Mouse (Mus musculus) stomach, embryonic 15.5 days (tissue): Measurements from ENCODE around the gene Klc4. TPM values are rescaled to one million over a fixed set of nuclear protein-coding genes. Genes with fewer than 3 reads are reported as not detected.

Experiments used
- ATAC-seq: fragments of 200-750 bp; cut with Nextera tagmentation; 2 replicates; pipeline ENCODE4 v1.8.0; 2017; ENCODE audit warnings: low read depth, moderate number of reproducible peaks, moderate TSS enrichment; ENCODE audit not compliant: insufficient read depth, low FRiP score
- H3K27ac ChIP-seq: fragments of 300-500 bp; sonication (generic); 2 replicates; pipeline ENCODE4 v1.5.1; 2015; ENCODE audit warnings: mild to moderate bottlenecking, inconsistent platforms
- H3K27me3 ChIP-seq: fragments of 300-500 bp; sonication (generic); replicated peaks from 2 replicates; pipeline ENCODE4 v1.6.1; 2015; ENCODE audit warnings: inconsistent platforms
- H3K36me3 ChIP-seq: fragments of 300-500 bp; sonication (generic); 2 replicates; pipeline ENCODE4 v1.6.1; 2015; ENCODE audit warnings: inconsistent platforms
- H3K4me1 ChIP-seq: fragments of 300-500 bp; sonication (generic); 2 replicates; pipeline ENCODE4 v1.6.1; 2015; ENCODE audit warnings: inconsistent platforms
- H3K4me2 ChIP-seq: fragments of 300-500 bp; sonication (generic); 2 replicates; pipeline ENCODE4 v1.6.1; 2015; ENCODE audit warnings: mild to moderate bottlenecking, inconsistent platforms
- H3K4me3 ChIP-seq: fragments of 300-500 bp; sonication (generic); replicated peaks from 2 replicates; pipeline ENCODE4 v1.5.1; 2015; ENCODE audit warnings: inconsistent platforms
- H3K9ac ChIP-seq: fragments of 300-500 bp; sonication (generic); 2 replicates; pipeline ENCODE4 v1.6.1; 2015; ENCODE audit warnings: inconsistent platforms
- H3K9me3 ChIP-seq: fragments of 300-500 bp; sonication (generic); 2 replicates; pipeline ENCODE4 v1.6.1; 2016; ENCODE audit warnings: inconsistent platforms
- WGBS: fragments of 180-500 bp; shearing (Covaris S2); methylation state at CpG from one replicate; pipeline ENCODE4 v1.1.7; 2015; 5-methylcytosine and 5-hydroxymethylcytosine counted together
- polyA plus RNA-seq: library from polyadenylated mRNA; unstranded; fragments of >200 nt; fragmentation: Nextera tagmentation; extraction: Ambion mirVana; gene quantifications from 2 replicates; pipeline ENCODE4 v1.2.1, GENCODE M21; 2015

Gene Klc4
- polyA plus RNA-seq, 1 experiment from 2014 or later, result 38.4 TPM

GRCm38 (mm10) chr17:46650232-46651031 is 4.6 kb upstream of the Klc4 start, which contains the start of gene Cul7:
Gene Cul7 (plus strand): TSS chr17:46650337.
- H3K9ac ChIP-seq, result peak within 1 kb of the TSS; percentile 74
- under 1% methylated on average over 58 of the region's 58 CpGs for WGBS
- H3K9me3 ChIP-seq, result no peaks in the 10 kb centered on the region

GRCm38 (mm10) chr17:46649811-46650210 is 4.0 kb upstream of the Klc4 start:
- H3K4me3 ChIP-seq, result peak overlapping the region; percentile 67
- WGBS, result 27% methylated on average over 15 of the region's 15 CpGs
- H3K27me3 ChIP-seq, result no peaks in the 10 kb centered on the region
- no peaks in the 10 kb centered on the region for H3K9me3 ChIP-seq
- H3K4me1 ChIP-seq, result peaks cover 39% of the 10 kb centered on the region
- H3K27ac ChIP-seq, result peak overlapping the region; percentile 96
- H3K9ac ChIP-seq, result no peak overlapping the region; the same call in 1 of the 2 replicates
- no peak for ATAC-seq
- H3K36me3 ChIP-seq, result peaks cover 23% of the 10 kb centered on the region
- peak overlapping the region; percentile 70 for H3K4me2 ChIP-seq

More at GRCm38 (mm10) chr17:46650232-46651031, 4.6 kb upstream of the Klc4 start, which contains the start of gene Cul7:
- ATAC-seq, result peak; percentile 92
- peak within 1 kb of the TSS; percentile 96 for H3K27ac ChIP-seq
- H3K27me3 ChIP-seq, result no peaks in the 10 kb centered on the region
- H3K4me1 ChIP-seq, result peaks cover 33% of the 10 kb centered on the region
- peaks cover 25% of the 10 kb centered on the region for H3K36me3 ChIP-seq
- H3K4me3 ChIP-seq, result peak within 1 kb of the TSS; percentile 67
- H3K4me2 ChIP-seq, result peak within 1 kb of the TSS; percentile 70

- Histone ChIP-seq H3K36me3 (peaks cover 10% of the 10 kb centered on the region), H3K27ac (no peak overlapping the region), H3K4me3 (no peak overlapping the region), H3K9ac (no peak overlapping the region), H3K9me3 (no peaks in the 10 kb centered on the region), H3K4me2 (no peak overlapping the region), H3K27me3 (no peaks in the 10 kb centered on the region), H3K4me1 (peaks cover 48% of the 10 kb centered on the region)
- WGBS, result 89% methylated on average over 9 of the region's 9 CpGs
- ATAC-seq, result no peak
These were observed 2.6 kb upstream of the Klc4 start for GRCm38 (mm10) chr17:46648436-46648835.

GRCm38 (mm10) chr17:46647279-46647678 is 1.5 kb upstream of the Klc4 start:
- WGBS, result 90% methylated on average over 7 of the region's 7 CpGs
- no peak overlapping the region for H3K9ac ChIP-seq
- H3K36me3 ChIP-seq, result no peaks in the 10 kb centered on the region; the same call in 1 of the 2 replicates
- H3K27me3 ChIP-seq, result no peaks in the 10 kb centered on the region
- H3K27ac ChIP-seq, result no peak overlapping the region
- peaks cover 43% of the 10 kb centered on the region for H3K4me1 ChIP-seq
- ATAC-seq, result no peak
- peak overlapping the region; percentile 57; the same call in 1 of the 2 replicates for H3K4me2 ChIP-seq
- no peaks in the 10 kb centered on the region for H3K9me3 ChIP-seq
- H3K4me3 ChIP-seq, result no peak overlapping the region

- WGBS, result under 1% methylated on average over 19 of the region's 19 CpGs
- Histone ChIP-seq H3K4me3 (peak overlapping the region; percentile 80), H3K9me3 (no peaks in the 10 kb centered on the region), H3K4me2 (peak overlapping the region; percentile 57), H3K36me3 (peaks cover 6% of the 10 kb centered on the region), H3K4me1 (peaks cover 33% of the 10 kb centered on the region), H3K9ac (peak overlapping the region; percentile 71), H3K27ac (peak overlapping the region; percentile 84), H3K27me3 (no peaks in the 10 kb centered on the region)
- no peak for ATAC-seq
These were observed 470 bp upstream of the Klc4 start for GRCm38 (mm10) chr17:46646322-46646662.

GRCm38 (mm10) chr17:46644916-46645475 is 826 bp downstream of the Klc4 start:
- Histone ChIP-seq H3K4me2 (peak overlapping the region; percentile 90), H3K4me3 (peak overlapping the region; percentile 80), H3K9ac (peak overlapping the region; percentile 46; the same call in 1 of the 2 replicates), H3K4me1 (peaks cover 29% of the 10 kb centered on the region), H3K27ac (peak overlapping the region; percentile 88), H3K27me3 (no peaks in the 10 kb centered on the region), H3K9me3 (no peaks in the 10 kb centered on the region), H3K36me3 (peaks cover 13% of the 10 kb centered on the region)
- ATAC-seq, result peak; percentile 45
- 8% methylated on average over 11 of the region's 11 CpGs for WGBS

GRCm38 (mm10) chr17:46644152-46644805 is 1.5 kb downstream of the Klc4 start:
- no peaks in the 10 kb centered on the region for H3K27me3 ChIP-seq
- WGBS, result 81% methylated on average over 12 of the region's 12 CpGs
- no peak overlapping the region for H3K9ac ChIP-seq
- no peaks in the 10 kb centered on the region for H3K9me3 ChIP-seq
- peaks cover 25% of the 10 kb centered on the region for H3K4me1 ChIP-seq
- peak overlapping the region; percentile 90 for H3K4me2 ChIP-seq
- H3K4me3 ChIP-seq, result peak overlapping the region; percentile 80
- ATAC-seq, result no peak
- H3K36me3 ChIP-seq, result peaks cover 13% of the 10 kb centered on the region
- peak overlapping the region; percentile 88; the same call in 1 of the 2 replicates for H3K27ac ChIP-seq

- 85% methylated on average over 17 of the region's 17 CpGs for WGBS
These were observed 3.8 kb downstream of the Klc4 start for GRCm38 (mm10) chr17:46642060-46642459.

GRCm38 (mm10) chr17:46639929-46640328 is 5.9 kb downstream of the Klc4 start:
- H3K27ac ChIP-seq, result no peak overlapping the region
- no peak for ATAC-seq
- no peak overlapping the region for H3K9ac ChIP-seq
- peaks cover 23% of the 10 kb centered on the region for H3K36me3 ChIP-seq
- no peak overlapping the region for H3K4me3 ChIP-seq
- peaks cover 23% of the 10 kb centered on the region for H3K4me1 ChIP-seq
- H3K4me2 ChIP-seq, result no peak overlapping the region
- no peaks in the 10 kb centered on the region for H3K27me3 ChIP-seq
- H3K9me3 ChIP-seq, result no peaks in the 10 kb centered on the region
- WGBS, result 75% methylated on average over 9 of the region's 9 CpGs

More at GRCm38 (mm10) chr17:46642060-46642459, 3.8 kb downstream of the Klc4 start:
- H3K9me3 ChIP-seq, result no peaks in the 10 kb centered on the region
- H3K9ac ChIP-seq, result no peak overlapping the region
- no peak for ATAC-seq
- no peak overlapping the region for H3K4me3 ChIP-seq
- H3K4me2 ChIP-seq, result no peak overlapping the region
- H3K36me3 ChIP-seq, result peaks cover 13% of the 10 kb centered on the region
- peaks cover 25% of the 10 kb centered on the region for H3K4me1 ChIP-seq
- no peak overlapping the region for H3K27ac ChIP-seq
- H3K27me3 ChIP-seq, result no peaks in the 10 kb centered on the region

- no peak for ATAC-seq
- Histone ChIP-seq H3K4me3 (no peak overlapping the region), H3K9me3 (no peaks in the 10 kb centered on the region), H3K36me3 (peaks cover 32% of the 10 kb centered on the region), H3K9ac (no peak overlapping the region), H3K4me2 (peak overlapping the region; percentile 36), H3K27me3 (no peaks in the 10 kb centered on the region), H3K27ac (no peak overlapping the region), H3K4me1 (peaks cover 9% of the 10 kb centered on the region)
- 21% methylated on average over 15 of the region's 15 CpGs for WGBS
These were observed 8.8 kb downstream of the Klc4 start for GRCm38 (mm10) chr17:46636831-46637523.

GRCm38 (mm10) chr17:46629685-46630441 is 16.0 kb downstream of the Klc4 start:
- peak overlapping the region; percentile 19; the same call in 1 of the 2 replicates for H3K9ac ChIP-seq
- 7% methylated on average over 12 of the region's 12 CpGs for WGBS
- ATAC-seq, result peak; percentile 82
- no peaks in the 10 kb centered on the region for H3K27me3 ChIP-seq
- H3K4me3 ChIP-seq, result peak overlapping the region; percentile 89
- peaks cover 47% of the 10 kb centered on the region for H3K4me1 ChIP-seq
- H3K4me2 ChIP-seq, result peak overlapping the region; percentile 71
- peaks cover 13% of the 10 kb centered on the region for H3K36me3 ChIP-seq
- H3K9me3 ChIP-seq, result no peaks in the 10 kb centered on the region
- peak overlapping the region; percentile 96 for H3K27ac ChIP-seq
